Mouse (Mus musculus) brain, embryonic 14.5 days (tissue): ENCODE results near the gene Dlx2.

Experiments
- CTCF ChIP-seq: fragments of 200-500 bp; IDR thresholded peaks from 2 replicates; pipeline ENCODE4 v1.5.1; 2012; ENCODE audit warnings: inconsistent platforms, mild to moderate bottlenecking, moderate library complexity, borderline replicate concordance; ENCODE audit not compliant: insufficient read depth, insufficient read length; ENCODE audit errors: extremely low read depth
- POLR2A ChIP-seq: fragments of 200-500 bp; IDR thresholded peaks from 2 replicates; pipeline ENCODE4 v1.6.1; 2012; ENCODE audit warnings: mild to moderate bottlenecking, inconsistent platforms, borderline replicate concordance; ENCODE audit not compliant: poor library complexity, insufficient read depth, insufficient read length, severe bottlenecking; ENCODE audit errors: extremely low read depth

- TF ChIP-seq POLR2A, result no peak
- no peak for TF ChIP-seq CTCF
Measured at GRCm38 (mm10) chr2:71541418-71542226, 4.9 kb downstream of the Dlx2 start.
